Mouse (Mus musculus) right cerebral cortex, postnatal 10 days (tissue): ENCODE measurements around the gene Tas2r134.

Source experiments
- DNase-seq, 2 experiments: peaks; one replicate each; pipeline ENCODE4 v3.0.0; 2021; ENCODE audit warnings: low spot score in 2 of 2

The Tas2r134 gene

GRCm38 (mm10) chr2:51652086-51652485, 24.8 kb downstream of the Tas2r134 start:
- DNase-seq = no peak

- DNase-seq = no peak
Observed at GRCm38 (mm10) chr2:51657684-51658083, 30.4 kb downstream of the Tas2r134 start.

DNA sequence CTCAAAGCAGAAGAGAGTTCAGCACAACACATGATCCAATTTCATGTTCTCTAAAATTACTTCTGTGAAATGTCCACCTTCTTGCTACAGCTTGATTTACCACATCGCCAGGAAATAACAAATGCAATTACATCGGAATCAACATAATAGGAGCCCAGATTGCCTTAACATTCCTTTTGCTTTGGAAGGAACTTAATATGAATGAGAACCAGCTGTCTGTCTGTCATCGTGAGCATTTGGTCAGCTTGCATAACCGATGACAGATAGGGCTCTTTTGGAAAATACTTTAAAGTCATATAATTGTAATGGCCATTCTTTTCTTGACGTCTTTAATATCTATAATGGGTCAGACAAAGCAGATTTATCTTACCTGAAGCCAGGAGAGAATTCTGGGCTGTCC, 31.0 kb downstream of the Tas2r134 start:
- no peak for DNase-seq

- DNase-seq = no peak
Observed at GRCm38 (mm10) chr2:51674321-51674720, 47.0 kb downstream of the Tas2r134 start.
